Mouse (Mus musculus): ENCODE results near the gene Kdelr1. TPM values are rescaled to one million over a fixed set of nuclear protein-coding genes. Genes with fewer than 3 reads are reported as not detected.

The Kdelr1 gene
- total RNA-seq (2017) = 28.7 to 45.8 TPM (median 45.2 TPM) in 3 replicates

GRCm38 (mm10) chr7:45872624-45873023 lies at the start of gene Kdelr1:
Gene Kdelr1, plus strand, starts transcription at chr7:45872772.
- ATAC-seq (replicated peaks; ENCODE audit: insufficient number of reproducible peaks, low FRiP score, low TSS enrichment, poor library complexity, severe bottlenecking) = peak; percentile 84

DNA sequence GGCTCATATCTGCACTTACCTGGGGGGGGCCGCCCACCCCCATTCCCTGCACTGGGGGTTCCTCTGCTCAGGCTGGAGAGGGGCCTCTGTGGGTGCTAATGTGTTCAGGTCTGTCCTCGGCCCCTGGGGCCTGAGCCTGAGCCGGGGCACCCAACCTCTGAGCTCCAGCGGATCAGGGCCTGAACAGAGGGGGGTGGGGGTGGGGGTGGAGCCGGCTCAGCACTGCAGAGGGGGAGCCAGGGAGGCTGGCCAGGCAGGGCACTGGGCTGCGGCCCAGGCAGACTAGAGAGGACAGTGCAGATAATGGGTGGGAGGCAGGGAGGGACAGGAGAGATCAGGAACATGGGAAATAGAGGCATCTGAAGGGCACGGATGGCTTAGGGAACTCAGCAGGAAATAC lies 48.0 kb upstream of the Kdelr1 start, which contains the start of gene Kcnj14:
Gene Kcnj14, minus strand, starts transcription at position 185 of the 400 bp plus-strand sequence.
- no peak for ATAC-seq (replicated peaks; ENCODE audit: insufficient number of reproducible peaks, low FRiP score, low TSS enrichment, poor library complexity, severe bottlenecking)

- ATAC-seq (replicated peaks; ENCODE audit: insufficient number of reproducible peaks, low FRiP score, low TSS enrichment, poor library complexity, severe bottlenecking) = no peak
Observed at GRCm38 (mm10) chr7:45826631-45827030, 45.9 kb upstream of the Kdelr1 start.

DNA sequence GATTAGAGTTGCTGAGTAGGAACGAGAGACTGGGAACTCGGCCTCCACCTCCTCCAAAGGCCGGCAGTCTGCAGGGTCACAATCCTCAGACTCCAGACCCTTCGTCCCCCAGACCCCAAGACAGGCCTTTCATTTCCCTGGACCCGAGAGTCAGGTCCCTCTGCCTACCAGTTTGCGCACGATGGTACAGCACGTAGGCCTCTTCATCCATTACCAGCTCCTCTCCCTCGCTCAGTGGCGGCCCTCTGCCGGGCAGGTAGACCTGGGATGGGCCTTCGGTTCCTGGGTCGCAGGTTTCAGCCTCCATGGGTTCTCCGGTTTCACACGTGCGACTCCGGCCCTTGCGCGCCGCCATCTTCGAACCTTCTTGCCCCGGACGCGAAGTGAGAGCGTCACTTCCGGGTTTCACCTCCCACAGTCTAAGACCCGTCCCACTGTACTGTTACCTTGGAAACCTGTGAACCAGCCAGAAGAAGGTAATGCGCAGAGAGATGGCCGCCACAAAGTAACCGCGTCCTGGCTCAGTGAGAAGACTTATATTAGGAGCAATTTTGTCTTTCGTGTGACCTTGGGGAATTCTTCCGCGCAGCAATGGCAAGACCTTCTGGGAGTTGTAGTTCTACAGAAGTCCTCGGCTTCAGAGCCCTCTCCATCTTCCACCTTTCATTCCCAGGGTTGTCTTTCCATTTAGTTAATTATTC lies 42.0 kb upstream of the Kdelr1 start, which contains the start of gene Grwd1:
Gene Grwd1, minus strand, starts transcription at position 518 of the 701 bp plus-strand sequence.
- ATAC-seq (replicated peaks; ENCODE audit: insufficient number of reproducible peaks, low FRiP score, low TSS enrichment, poor library complexity, severe bottlenecking) = peak; percentile 88

DNA sequence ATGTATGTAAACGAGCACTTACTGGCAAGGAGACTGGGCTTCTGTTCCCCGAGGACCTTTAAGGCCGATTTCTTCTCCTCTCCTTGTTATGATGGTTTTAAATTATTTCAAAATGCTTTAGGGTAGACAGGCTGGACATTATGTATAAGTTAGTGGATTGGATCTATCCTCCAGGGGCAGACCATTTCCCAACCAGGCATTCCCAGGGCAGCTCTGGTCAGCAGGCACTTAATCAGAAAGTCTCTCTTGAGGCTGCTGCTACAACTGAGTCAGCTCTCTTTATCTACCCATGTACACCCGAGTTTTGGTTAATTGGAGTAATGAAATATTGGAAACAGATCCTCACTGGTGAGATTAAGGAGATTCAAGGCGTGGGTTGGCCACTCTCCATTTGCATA lies 41.4 kb upstream of the Kdelr1 start:
- no peak for ATAC-seq (replicated peaks; ENCODE audit: insufficient number of reproducible peaks, low FRiP score, low TSS enrichment, poor library complexity, severe bottlenecking)

DNA sequence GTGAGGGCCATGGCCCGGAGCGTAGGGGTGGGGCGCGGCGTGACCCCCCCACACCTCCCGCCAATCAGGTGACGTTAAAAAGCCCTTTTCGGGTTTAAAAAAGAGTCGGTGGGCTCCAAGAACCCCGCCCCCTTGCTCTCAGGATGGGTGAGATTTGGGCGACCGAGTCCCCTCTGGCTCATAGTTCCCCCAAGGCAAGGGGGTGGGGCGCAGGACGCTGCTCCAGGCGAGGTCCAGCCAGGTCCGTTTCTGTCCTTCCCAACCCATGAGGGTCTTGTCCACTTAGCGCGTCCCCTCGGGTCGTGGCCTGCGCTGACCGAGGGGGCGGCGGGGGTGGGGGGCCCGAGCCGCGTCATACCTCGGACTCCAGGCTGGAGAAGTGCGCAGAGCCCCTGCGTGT lies 40.1 kb upstream of the Kdelr1 start:
- no peak for ATAC-seq (replicated peaks; ENCODE audit: insufficient number of reproducible peaks, low FRiP score, low TSS enrichment, poor library complexity, severe bottlenecking)

DNA sequence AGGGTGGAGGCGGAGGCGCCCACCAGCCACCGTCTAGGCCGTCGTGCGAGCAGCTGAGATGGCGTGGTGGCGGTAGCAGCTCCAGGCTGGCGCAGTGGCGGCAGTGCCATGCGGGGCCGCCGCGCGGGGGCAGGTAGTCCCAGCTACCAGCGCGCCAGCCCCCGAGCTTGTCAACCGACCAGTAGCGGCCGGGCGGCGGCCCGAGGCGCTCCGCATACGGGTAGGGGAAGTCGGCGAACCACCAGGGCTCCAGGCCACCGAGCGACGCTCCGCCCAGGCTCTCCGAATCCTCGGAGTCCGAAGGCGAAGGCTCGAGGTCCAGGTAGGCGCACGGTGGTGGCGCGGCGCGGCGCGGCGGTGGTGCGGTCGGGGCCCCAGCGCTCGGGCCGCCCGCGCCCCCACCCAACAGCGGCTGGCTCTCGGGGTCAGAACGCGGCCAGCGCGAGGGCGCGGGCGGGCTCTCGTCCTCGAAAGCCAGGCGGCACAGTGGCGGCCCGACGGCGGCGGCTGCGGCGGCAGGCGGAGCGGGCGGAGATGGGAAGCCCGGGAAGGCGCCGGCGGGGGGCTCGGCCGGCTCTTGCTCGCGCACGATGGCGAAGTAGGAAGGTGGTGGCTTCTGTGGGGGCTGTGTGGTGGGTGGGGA lies 39.3 kb upstream of the Kdelr1 start:
- ATAC-seq (replicated peaks; ENCODE audit: insufficient number of reproducible peaks, low FRiP score, low TSS enrichment, poor library complexity, severe bottlenecking) = no peak

GRCm38 (mm10) chr7:45833924-45834323 lies 38.6 kb upstream of the Kdelr1 start:
- no peak for ATAC-seq (replicated peaks; ENCODE audit: insufficient number of reproducible peaks, low FRiP score, low TSS enrichment, poor library complexity, severe bottlenecking)

DNA sequence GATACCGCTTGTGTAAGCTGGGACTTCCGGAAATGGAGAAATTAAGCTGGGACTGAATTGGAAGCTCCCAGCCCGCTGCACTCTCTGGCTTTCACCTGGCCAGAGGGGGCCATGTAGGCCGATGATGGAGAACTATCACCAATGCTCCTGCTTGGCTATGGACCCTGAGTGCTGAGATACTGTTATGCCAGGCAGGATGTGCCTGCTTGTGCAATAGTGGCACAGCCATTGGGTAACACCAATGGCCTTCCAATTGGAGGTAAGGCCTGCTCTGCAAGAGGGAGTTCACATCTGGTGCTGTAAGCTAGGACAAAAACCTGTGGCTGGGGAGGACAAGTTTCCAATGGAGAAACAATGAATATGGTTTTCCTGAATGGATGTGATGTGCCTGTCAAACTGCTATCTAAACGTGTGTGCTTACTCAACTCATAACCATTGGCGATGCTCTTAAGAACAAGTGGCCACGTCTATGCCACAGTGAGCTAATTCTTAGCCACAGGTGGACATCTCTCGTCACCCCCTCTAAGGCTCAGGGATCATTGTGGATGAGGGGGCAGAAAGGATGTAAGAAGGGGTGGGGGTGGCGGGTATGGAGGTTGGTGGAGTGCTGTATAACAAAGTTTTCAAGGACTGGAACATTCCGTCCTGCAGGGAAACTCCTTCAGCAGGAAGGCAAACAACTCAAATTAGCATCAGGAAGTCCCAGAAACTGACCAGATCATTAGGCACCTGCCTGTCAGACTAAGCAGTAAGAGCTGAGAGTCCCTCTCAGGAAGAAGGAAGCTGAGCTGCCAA lies 29.4 kb upstream of the Kdelr1 start:
- ATAC-seq (replicated peaks; ENCODE audit: insufficient number of reproducible peaks, low FRiP score, low TSS enrichment, poor library complexity, severe bottlenecking) = no peak

DNA sequence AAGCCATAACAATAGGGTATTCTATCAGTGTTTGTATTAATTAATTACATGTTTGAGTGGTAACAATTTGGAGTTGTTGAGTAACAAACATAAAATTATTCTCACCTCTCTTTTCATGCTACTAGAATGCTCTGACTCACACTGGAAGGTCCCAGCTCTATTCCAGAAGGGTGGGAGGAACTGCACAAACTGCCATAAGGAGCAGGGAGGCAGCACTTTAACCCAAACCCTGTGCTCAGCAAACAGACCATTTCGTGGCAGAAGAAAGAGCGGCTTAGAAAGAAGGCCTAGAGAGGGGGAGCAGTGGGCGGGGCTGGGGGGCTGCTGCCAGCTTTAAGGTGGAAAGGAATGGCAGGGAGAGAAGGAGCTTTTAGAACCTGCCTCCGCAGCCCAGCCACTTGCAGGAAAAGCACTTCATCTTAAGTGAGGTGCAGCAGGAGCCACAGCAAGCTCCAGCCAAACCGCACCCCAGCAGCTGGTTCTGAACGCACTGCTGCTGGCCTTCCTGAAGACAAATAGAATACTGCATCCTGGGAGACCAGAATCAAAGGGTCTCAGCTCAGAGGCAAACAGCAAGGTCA lies 24.0 kb upstream of the Kdelr1 start:
- no peak for ATAC-seq (replicated peaks; ENCODE audit: insufficient number of reproducible peaks, low FRiP score, low TSS enrichment, poor library complexity, severe bottlenecking)

DNA sequence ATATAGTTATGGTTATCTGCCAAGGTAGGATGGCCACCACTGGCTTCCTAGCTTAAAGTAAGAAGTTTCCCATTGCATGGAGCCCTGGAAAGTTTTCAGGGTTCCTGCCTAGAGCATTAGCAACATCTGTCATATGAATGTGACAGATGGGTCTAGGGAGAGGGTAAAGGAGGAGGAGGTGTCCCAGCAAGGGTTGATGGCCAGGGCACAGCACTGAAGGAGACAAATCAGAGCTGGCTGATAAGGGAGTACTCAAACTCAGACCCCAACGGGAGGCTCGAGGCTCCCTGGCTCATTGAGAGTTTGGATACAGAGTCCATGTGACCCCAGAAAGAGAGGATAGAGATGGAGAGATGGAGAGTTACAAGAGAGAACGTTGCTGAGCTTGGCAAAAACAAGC lies 21.9 kb upstream of the Kdelr1 start:
- ATAC-seq (replicated peaks; ENCODE audit: insufficient number of reproducible peaks, low FRiP score, low TSS enrichment, poor library complexity, severe bottlenecking) = no peak

DNA sequence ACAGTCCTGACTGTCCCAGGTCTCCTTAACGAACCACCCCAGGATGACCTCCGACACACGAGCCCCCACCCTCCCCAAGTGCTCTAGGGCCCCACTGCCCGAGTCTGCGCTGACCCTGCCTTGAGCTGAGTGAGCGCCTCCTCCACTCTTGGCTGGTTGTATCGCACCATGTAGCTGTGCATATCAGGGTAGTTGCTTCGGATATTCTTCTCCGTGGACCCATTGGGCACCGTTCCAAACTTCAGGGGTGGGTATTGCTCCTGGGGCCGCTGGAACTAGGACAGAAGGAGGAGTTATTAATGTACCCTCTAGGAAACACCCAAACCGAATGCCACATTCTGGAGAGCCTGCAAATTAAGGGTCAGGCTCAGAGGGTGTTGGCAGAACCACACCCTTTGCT lies 19.5 kb upstream of the Kdelr1 start:
- ATAC-seq (replicated peaks; ENCODE audit: insufficient number of reproducible peaks, low FRiP score, low TSS enrichment, poor library complexity, severe bottlenecking) = no peak

DNA sequence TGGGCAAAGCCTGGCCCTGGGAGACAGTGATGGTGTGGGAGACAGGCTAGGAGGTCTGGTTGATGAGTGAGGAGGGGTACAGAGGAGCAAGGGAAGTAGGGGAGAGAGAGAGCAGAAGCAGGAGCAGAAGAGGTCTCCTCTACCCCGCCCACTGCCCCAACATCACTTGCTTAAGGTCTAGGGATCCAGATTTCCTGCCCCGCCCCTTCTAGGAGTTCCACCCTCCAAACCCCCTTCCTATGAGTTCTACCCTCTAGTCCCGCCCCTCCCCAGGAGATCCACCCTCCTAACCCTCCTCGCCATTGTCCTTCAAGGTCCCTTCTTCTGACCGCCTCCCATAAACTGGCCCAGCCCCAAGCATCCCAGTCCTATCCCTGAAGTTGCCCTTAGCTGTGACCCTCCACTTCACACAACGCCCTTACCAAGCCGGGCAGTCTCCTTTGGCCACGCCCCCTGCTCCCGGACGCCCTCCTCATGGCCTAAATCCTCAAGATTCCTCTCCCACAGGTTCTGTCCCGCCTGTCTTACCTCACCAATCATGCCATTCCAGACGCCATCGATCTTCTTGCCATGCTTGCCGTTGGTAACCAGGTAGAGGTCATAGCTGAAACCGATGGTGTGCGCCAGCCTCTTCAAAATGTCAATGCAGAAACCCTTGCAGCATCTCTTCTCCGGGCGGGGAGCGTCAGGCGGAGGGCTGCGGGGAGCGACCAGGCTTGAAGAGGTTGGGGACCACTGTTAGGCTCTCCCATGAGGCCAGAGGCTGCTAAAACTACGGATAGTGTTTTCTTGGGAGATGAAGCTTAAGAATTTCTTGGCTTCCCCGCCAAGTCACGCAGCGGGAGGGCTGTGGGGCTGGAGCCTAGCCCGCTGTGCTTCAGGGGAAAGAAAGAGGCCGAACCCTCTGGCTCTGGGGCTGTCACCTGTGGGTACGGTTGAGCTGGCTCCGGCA lies 15.3 kb upstream of the Kdelr1 start:
- 0 out of 2 replicates have a peak, but pooled peaks have one; percentile 5 for ATAC-seq (replicated peaks; ENCODE audit: insufficient number of reproducible peaks, low FRiP score, low TSS enrichment, poor library complexity, severe bottlenecking)

DNA sequence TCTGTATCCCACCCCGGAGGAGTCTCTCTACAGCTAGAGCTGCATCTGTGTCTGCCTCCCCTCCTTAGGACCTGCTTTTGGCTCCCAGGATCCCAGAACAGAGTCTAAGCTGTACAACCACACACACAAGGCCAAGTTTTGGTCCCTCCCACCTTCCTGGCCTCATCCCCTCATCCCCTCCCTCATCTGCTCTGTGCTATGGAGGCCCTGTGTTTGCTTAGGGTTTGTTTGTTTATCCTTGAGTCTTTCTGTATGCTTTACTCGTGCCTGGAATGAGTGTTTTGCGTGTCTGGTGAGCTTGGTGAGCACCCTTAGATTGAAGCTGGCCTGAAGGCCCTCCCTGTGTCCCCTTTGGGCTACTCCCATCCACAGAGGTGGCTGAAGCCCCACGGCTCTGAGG lies 13.6 kb upstream of the Kdelr1 start:
- no peak for ATAC-seq (replicated peaks; ENCODE audit: insufficient number of reproducible peaks, low FRiP score, low TSS enrichment, poor library complexity, severe bottlenecking)

GRCm38 (mm10) chr7:45862804-45863203 lies 9.8 kb upstream of the Kdelr1 start:
- no peak for ATAC-seq (replicated peaks; ENCODE audit: insufficient number of reproducible peaks, low FRiP score, low TSS enrichment, poor library complexity, severe bottlenecking)

DNA sequence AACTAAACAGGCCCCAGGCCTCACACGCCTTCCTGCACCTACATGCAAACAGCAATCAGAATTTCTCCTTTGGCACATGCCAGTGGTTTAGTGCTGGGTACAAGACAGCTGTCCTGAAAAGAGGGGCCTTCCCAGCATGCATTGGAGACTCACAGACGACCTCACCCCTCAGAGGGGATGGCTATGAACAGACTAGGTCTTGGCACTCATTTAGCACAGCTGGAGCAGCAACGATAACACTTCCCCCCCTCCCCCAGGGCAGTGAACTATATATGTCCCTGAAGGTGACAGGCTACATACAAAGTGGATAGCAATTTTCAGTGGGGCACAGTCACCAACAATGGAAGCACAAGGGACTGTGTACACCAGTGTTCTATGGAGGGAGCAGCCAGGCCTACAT lies 8.1 kb upstream of the Kdelr1 start:
- no peak for ATAC-seq (replicated peaks; ENCODE audit: insufficient number of reproducible peaks, low FRiP score, low TSS enrichment, poor library complexity, severe bottlenecking)

DNA sequence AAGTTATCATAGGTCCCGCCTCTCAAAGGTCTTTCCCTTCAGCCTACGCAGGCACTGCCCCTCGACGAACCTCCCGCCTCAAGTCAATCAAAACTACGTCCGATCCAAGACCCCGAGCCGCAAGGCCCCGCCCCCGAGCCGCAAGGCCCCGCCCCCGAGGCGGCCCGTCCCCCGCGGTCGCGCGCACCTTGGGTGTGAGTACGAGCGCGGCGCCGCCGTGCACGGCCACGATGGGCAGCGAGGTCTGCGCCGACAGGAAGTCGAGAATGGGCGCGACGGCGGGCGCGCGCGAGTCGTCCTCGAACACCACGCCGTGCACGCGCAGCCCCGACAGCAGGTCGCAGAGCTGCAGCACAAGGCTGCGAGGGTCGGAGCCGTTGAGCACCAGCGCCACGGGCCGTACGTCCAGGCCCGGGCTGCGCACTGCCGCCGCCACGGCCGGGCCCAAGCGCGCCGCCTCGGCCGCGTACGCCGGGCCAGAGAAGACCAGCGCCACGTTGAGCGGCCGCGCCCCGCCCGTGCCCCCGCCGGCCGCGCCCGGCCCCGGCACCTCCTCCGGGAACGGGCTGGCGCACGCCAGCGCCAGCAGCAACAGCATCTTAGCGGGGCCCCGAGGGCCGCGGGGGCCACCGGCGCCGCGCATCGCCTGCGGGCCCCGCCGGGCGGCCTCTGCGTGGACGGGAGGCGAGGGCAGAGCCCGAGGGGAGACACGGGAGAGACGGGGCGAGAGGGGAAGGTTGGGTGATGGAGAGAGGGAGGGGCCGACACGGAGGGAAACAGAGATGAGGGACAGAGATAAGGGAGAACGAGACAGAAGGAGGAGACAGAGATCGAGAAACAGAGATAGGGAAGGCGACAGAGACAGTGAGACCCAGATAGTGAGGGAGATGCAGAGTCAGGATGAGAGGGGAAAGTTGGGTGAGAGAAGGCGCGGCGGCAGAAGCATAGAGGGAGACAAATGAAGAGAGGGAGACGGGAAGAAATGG lies 6.4 kb upstream of the Kdelr1 start:
- peak; percentile 67 for ATAC-seq (replicated peaks; ENCODE audit: insufficient number of reproducible peaks, low FRiP score, low TSS enrichment, poor library complexity, severe bottlenecking)

Data from monocyte, adult 5-6 weeks (primary cell).